Mouse (Mus musculus): ENCODE measurements around the gene Ntpcr. TPM values are rescaled to one million over a fixed set of nuclear protein-coding genes. Genes with fewer than 3 reads are reported as not detected.

The Ntpcr gene
- polyA plus RNA-seq, 1 experiment from 2014 or later = 38.6 TPM

DNA sequence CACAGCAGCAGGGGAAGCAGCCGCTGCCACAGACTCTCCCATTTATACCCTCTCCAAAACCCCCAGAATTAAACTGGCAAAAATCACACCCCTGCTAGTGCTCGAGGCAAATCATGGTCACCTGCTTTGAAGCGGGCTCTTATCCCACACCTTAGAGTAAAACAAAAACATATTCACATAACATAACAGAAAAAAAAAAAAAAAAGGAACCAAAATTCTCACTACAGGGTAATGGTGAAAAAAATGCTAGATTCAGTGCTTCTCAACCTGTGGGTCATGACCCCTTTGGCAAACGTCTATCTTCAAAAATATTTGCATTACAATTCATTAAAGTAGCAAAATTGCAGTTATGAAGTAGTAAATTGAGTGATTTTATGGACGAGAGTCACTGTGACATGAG, 2.8 kb upstream of the Ntpcr start:
- no peak overlapping the region for H3K4me3 ChIP-seq
- WGBS = 64% methylated on average over 5 of the region's 5 CpGs
- H3K9me3 ChIP-seq = no peaks in the 10 kb centered on the region
- H3K27ac ChIP-seq = no peak overlapping the region; the same call in 1 of the 2 replicates
- H3K4me2 ChIP-seq = no peak overlapping the region
- no peak overlapping the region for H3K9ac ChIP-seq
- no peak for ATAC-seq (ENCODE audit: insufficient number of reproducible peaks, low FRiP score, low TSS enrichment, low read depth)
- no peaks in the 10 kb centered on the region for H3K27me3 ChIP-seq
- peaks cover 8% of the 10 kb centered on the region; the same call in 1 of the 2 replicates for H3K4me1 ChIP-seq
- no peaks in the 10 kb centered on the region for H3K36me3 ChIP-seq

DNA sequence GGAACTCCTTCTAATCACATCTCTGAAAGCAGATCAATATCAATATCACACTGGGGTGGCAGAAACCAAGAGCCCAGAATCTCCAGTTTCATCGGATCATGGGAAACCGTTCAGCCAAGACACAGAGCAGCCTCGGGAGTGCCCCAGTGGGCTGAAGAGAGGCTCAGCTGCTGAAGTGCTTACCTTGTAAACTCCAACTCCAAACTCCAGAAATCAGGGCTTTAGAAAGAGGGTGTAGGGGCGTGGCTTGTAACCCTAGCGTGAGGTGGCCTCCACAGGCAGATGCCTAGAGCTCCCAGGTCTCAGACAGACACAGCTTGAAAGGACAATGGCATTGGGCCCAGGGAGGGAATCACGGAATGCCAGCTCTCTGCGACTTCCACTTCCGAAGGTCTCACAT, 2.0 kb upstream of the Ntpcr start:
- WGBS = 45% methylated on average over 8 of the region's 8 CpGs
- ATAC-seq (ENCODE audit: insufficient number of reproducible peaks, low FRiP score, low TSS enrichment, low read depth) = no peak
- H3K9me3 ChIP-seq = no peaks in the 10 kb centered on the region
- no peaks in the 10 kb centered on the region for H3K36me3 ChIP-seq
- H3K27ac ChIP-seq = no peak overlapping the region
- no peak overlapping the region for H3K4me3 ChIP-seq
- H3K4me2 ChIP-seq = no peak overlapping the region
- 0 out of 2 replicates have a peak, but pooled peaks cover 2% of the 10 kb centered on the region for H3K4me1 ChIP-seq
- no peak overlapping the region for H3K9ac ChIP-seq
- no peaks in the 10 kb centered on the region for H3K27me3 ChIP-seq

DNA sequence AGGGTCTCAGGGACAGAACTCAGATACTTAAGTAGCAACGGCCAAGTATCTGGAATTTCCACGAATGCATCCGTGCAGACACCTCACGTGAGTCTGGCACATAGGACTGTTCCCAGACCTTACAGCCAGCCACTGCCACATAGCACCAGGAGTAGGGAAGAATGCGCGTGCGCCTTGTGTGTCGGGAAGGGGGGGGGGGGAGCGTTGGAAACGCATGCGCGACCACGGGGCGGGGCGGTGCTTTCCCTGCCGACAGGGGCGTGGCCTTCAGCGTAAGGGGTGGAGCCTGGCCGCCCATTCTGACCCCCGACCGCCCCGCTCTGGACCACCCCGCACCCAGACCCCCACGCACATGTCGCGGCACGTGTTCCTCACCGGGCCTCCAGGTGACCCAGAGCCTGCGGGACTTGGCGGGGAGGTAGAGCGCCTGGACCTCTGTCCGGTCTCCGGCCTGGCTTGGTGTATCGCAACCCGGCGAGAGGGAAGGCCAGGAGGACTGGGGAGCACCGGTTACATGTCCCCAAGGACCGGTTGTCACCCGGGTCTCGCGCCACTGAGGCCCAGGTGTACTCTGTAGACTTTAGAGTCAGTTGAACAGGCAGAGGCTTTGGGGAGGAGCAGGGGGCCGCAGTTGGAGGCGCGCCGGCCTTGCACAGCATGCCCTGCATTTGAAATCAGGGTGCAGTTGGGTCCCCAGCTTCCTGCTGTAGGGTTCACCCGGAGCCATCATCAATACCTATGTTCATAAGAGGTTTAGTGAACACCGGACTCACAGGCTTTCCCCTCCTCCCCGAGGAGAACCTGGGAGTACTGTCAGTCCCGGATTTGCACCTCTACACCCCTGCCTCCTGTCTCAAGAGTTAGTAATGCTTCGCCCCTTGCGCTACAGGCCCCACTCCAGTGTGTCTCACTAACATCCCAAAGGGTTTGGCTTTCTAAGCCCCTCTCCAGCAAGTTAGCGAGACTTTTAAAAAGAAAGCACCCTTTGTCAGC, 4.5 kb downstream of the Ntpcr start:
- peaks cover 21% of the 10 kb centered on the region for H3K4me1 ChIP-seq
- peak overlapping the region; percentile 73 for H3K4me3 ChIP-seq
- no peaks in the 10 kb centered on the region; the same call in 1 of the 2 replicates for H3K36me3 ChIP-seq
- peak overlapping the region; percentile 70 for H3K9ac ChIP-seq
- peak; percentile 84 for ATAC-seq (ENCODE audit: insufficient number of reproducible peaks, low FRiP score, low TSS enrichment, low read depth)
- peak overlapping the region; percentile 63 for H3K27ac ChIP-seq
- WGBS = 5% methylated on average over 49 of the region's 52 CpGs
- H3K9me3 ChIP-seq = no peaks in the 10 kb centered on the region
- peak overlapping the region; percentile 75 for H3K4me2 ChIP-seq
- H3K27me3 ChIP-seq = no peaks in the 10 kb centered on the region

DNA sequence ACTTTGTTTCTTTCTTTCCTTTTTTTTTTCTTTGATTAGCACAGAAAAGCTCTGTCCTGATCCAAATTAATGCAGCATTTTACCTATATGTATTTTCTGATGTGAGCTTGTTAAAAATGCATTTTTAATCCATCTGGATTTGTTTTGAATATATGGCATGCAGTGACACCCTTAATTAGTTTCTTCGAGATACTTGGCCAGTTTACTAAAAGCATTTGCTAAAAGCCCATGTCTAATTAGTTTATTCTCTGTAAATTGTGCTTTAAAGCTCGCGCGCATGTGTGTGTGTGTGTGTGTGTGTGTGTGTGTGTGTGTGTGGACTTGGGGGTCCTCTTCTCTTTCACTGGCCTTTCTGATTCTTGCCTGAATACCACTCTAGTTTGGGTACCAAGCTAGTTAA, 9.2 kb downstream of the Ntpcr start:
- H3K9me3 ChIP-seq = no peaks in the 10 kb centered on the region
- WGBS = 75% methylated on average over 4 of the region's 4 CpGs
- ATAC-seq (ENCODE audit: insufficient number of reproducible peaks, low FRiP score, low TSS enrichment, low read depth) = no peak
- H3K4me1 ChIP-seq = peaks cover 25% of the 10 kb centered on the region
- no peaks in the 10 kb centered on the region for H3K27me3 ChIP-seq
- peaks cover 11% of the 10 kb centered on the region for H3K36me3 ChIP-seq
- no peak overlapping the region for H3K4me2 ChIP-seq
- H3K9ac ChIP-seq = no peak overlapping the region
- H3K4me3 ChIP-seq = no peak overlapping the region
- H3K27ac ChIP-seq = no peak overlapping the region

DNA sequence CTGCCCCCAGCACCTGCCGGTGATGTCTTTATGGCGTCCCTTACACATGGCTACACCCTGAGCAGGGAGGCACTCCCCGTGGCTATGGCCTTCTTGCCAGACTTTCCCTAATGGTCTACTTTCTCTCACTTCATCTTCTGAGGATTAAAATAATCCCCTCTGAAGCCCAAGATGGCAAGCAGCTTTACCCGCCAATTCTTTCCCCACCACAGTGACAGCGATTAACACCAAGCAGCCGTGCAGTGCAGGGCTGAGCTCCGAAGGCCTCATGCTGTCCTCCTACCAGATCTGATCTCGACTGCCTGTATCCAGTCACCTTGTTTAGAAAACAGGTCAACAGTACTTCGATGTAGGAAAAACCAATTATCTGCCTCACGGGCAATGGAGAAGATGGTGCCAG, 10.9 kb downstream of the Ntpcr start:
- WGBS = 78% methylated on average over 10 of the region's 10 CpGs

DNA sequence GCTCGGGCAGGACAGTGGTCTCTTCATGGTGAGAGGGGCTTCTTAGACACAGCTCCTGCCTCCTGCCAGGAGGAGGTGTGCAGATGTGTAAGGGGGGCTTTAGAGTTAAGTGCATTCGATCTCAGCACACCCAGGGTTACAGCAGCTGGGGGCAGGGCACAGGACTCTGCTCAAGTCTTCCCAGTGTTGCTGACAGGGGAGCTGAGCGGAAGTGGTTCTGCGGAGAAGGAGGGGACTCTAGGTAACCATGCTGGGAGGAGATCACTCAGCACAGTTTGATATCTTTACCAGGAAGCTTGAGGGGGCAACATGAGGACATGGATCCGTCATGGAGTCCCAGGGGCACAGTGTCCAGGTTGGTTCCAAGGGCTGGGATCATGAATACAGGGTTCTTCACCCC, 11.6 kb downstream of the Ntpcr start:
- WGBS = 70% methylated on average over 5 of the region's 5 CpGs
- no peak overlapping the region for H3K9ac ChIP-seq

More for the DNA sequence above, 10.9 kb downstream of the Ntpcr start:
- Histone ChIP-seq H3K36me3 (peaks cover 11% of the 10 kb centered on the region), H3K9me3 (no peaks in the 10 kb centered on the region), H3K4me3 (no peak overlapping the region), H3K4me1 (peaks cover 14% of the 10 kb centered on the region), H3K27ac (no peak overlapping the region), H3K27me3 (no peaks in the 10 kb centered on the region), H3K9ac (no peak overlapping the region), H3K4me2 (no peak overlapping the region)
- ATAC-seq (ENCODE audit: insufficient number of reproducible peaks, low FRiP score, low TSS enrichment, low read depth) = no peak

DNA sequence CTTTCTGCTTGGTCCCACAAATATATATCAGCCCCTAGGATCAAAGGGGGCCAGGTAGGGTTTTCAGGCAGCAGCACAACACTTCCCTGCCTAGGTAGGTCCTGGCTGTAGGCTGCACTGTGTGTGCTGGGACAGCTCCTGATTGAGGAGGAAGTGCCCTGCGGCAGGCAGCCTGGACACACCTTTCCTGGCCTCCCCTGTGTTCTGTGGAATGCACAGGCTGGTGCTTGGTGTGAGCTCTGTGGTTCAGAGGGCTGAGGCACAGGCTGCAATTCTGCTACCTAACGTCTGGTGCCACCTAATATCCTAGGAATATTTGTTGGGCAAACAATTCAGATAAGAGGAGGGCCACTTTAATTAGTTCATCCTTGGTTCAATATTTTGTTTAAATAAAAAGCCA, 12.1 kb downstream of the Ntpcr start:
- Histone ChIP-seq H3K9ac (no peak overlapping the region), H3K36me3 (peaks cover 11% of the 10 kb centered on the region), H3K4me1 (peaks cover 11% of the 10 kb centered on the region; the same call in 1 of the 2 replicates), H3K27me3 (no peaks in the 10 kb centered on the region), H3K4me3 (no peak overlapping the region), H3K9me3 (no peaks in the 10 kb centered on the region), H3K4me2 (no peak overlapping the region), H3K27ac (no peak overlapping the region)
- WGBS = 25% methylated on average over 2 of the region's 2 CpGs
- ATAC-seq (ENCODE audit: insufficient number of reproducible peaks, low FRiP score, low TSS enrichment, low read depth) = no peak

More for the DNA sequence above, 11.6 kb downstream of the Ntpcr start:
- H3K27me3 ChIP-seq = no peaks in the 10 kb centered on the region
- H3K4me1 ChIP-seq = peaks cover 11% of the 10 kb centered on the region; the same call in 1 of the 2 replicates
- no peak overlapping the region for H3K4me3 ChIP-seq
- H3K36me3 ChIP-seq = peaks cover 11% of the 10 kb centered on the region
- H3K27ac ChIP-seq = no peak overlapping the region
- ATAC-seq (ENCODE audit: insufficient number of reproducible peaks, low FRiP score, low TSS enrichment, low read depth) = no peak
- H3K9me3 ChIP-seq = no peaks in the 10 kb centered on the region
- no peak overlapping the region for H3K4me2 ChIP-seq

DNA sequence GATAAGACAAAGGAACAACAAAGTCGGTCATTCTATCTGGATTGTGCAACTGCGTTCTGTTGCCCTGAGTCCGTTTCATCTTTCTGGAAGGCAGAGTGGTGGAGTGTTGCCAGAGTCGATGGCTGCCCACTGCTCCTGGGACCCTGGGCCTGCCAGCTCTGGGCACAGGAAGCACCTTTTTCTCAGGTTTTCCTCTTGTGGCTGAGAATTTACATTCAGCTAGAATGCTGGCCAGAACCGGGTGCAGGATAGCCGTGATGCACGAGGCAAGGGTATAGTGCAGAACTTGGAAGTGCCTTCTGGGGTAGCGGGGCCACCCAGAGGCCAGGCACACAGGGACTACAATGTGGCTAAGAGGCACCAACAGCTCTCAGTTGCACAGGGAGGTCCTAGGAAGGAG, 12.6 kb downstream of the Ntpcr start:
- Histone ChIP-seq H3K9me3 (no peaks in the 10 kb centered on the region), H3K4me2 (no peak overlapping the region), H3K27me3 (no peaks in the 10 kb centered on the region), H3K9ac (no peak overlapping the region), H3K36me3 (peaks cover 11% of the 10 kb centered on the region), H3K4me1 (peaks cover 14% of the 10 kb centered on the region; the same call in 1 of the 2 replicates), H3K4me3 (no peak overlapping the region), H3K27ac (no peak overlapping the region)
- WGBS = 81% methylated on average over 8 of the region's 8 CpGs
- no peak for ATAC-seq (ENCODE audit: insufficient number of reproducible peaks, low FRiP score, low TSS enrichment, low read depth)

DNA sequence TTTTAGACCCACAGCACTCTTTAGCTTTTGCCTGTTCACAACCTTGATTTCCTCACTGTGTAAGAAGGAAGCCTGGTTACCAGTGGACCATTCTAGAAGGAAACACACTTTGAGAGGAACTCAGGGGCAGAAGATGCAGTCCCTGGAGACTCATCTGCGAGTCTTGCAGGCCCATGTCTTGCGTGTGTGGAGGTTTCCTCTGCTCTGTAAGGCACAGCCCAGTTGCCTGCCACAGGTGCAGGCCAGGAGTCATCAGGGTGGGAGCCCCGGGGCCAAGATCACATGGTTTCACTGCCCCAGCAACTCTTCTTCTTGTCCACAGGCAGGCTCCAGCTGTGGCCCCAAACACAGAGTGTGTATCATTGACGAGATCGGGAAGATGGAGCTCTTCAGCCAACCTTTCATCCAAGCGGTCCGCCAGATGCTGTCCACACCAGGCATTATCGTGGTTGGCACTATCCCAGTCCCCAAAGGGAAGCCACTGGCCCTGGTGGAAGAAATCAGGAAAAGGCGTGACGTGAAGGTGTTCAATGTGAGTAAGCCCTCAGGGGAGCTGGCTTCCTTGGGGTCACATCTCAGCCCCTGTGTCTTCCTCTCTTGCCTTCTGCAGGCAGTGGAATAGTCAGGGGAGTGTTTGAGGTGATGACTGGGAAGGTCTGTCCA, 15.3 kb downstream of the Ntpcr start:
- Histone ChIP-seq H3K36me3 (0 out of 2 replicates have a peak, but pooled peaks cover 3% of the 10 kb centered on the region), H3K27ac (no peak overlapping the region), H3K9me3 (no peaks in the 10 kb centered on the region), H3K4me3 (no peak overlapping the region), H3K27me3 (no peaks in the 10 kb centered on the region), H3K9ac (no peak overlapping the region), H3K4me1 (peaks cover 12% of the 10 kb centered on the region; the same call in 1 of the 2 replicates), H3K4me2 (no peak overlapping the region)
- 85% methylated on average over 10 of the region's 10 CpGs for WGBS
- ATAC-seq (ENCODE audit: insufficient number of reproducible peaks, low FRiP score, low TSS enrichment, low read depth) = no peak

DNA sequence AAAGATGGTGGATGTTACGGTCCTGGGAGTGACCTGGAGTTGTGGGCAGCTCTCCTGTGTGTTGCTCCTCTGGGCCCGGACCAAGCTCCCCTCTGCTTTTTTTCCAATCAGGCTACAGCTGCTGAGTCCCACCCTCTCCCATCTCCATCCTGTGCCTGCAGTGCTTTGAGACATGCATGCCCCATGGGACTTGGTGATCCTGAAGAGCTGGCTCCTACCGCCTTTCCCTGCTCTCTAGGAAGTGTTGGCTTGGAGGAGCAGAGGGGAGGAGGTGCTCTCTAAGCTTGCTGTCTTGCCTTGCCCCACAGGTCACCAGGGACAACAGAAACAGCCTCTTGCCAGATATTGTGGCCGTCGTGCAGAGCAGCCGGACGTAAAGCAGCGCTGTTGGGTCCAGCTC, 17.6 kb downstream of the Ntpcr start:
- no peak overlapping the region for H3K27ac ChIP-seq
- no peak for ATAC-seq (ENCODE audit: insufficient number of reproducible peaks, low FRiP score, low TSS enrichment, low read depth)

DNA sequence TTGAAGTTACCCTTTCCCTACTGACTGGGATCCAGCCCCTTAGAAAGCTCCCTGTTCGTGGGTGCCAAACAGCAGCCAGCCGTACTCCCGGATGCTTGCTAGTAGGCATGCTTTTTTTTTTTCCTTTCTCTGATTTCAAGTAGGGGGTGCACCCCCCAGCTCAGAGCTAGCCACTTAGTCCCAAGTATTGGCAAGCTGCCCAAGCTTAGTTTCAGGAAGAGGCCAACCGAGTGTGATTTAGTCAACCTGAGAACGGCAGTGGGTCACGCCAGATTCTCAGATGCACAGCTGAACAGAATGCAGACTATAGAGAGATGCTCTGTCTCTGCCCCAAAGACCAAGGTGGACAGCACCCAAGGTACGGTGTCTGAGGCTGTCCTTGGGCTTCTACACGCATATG, 21.1 kb downstream of the Ntpcr start:
- H3K36me3 ChIP-seq = no peaks in the 10 kb centered on the region
- no peak for ATAC-seq (ENCODE audit: insufficient number of reproducible peaks, low FRiP score, low TSS enrichment, low read depth)
- H3K4me1 ChIP-seq = peaks cover 13% of the 10 kb centered on the region
- no peak overlapping the region for H3K27ac ChIP-seq
- H3K27me3 ChIP-seq = no peaks in the 10 kb centered on the region
- WGBS = 39% methylated on average over 8 of the region's 8 CpGs
- no peak overlapping the region for H3K9ac ChIP-seq
- no peaks in the 10 kb centered on the region for H3K9me3 ChIP-seq
- H3K4me3 ChIP-seq = no peak overlapping the region
- H3K4me2 ChIP-seq = no peak overlapping the region

More for the DNA sequence above, 17.6 kb downstream of the Ntpcr start:
- Histone ChIP-seq H3K9ac (no peak overlapping the region), H3K4me3 (no peak overlapping the region), H3K36me3 (no peaks in the 10 kb centered on the region), H3K4me2 (no peak overlapping the region), H3K9me3 (no peaks in the 10 kb centered on the region), H3K4me1 (peaks cover 15% of the 10 kb centered on the region), H3K27me3 (no peaks in the 10 kb centered on the region)
- 63% methylated on average over 8 of the region's 8 CpGs for WGBS

DNA sequence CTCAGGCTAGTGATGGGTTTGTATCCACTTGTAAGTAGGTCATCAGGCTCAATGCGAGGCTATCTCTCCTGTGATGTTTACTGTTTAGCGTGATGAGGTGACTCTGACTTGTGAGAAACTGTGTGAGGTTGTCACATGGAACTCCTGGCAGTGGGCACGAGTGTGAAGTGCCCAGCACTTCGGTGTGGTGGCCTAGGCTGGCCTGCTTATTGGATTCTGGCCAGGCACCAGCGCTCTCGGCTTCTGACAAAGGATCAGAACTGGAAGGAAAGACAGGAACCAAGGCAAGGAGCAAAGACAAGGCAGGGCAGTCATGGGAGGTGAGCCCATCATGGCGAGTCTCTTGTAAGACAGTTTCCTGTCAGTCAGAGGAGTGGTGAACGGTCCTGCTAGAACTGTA, 26.1 kb downstream of the Ntpcr start:
- Histone ChIP-seq H3K4me3 (no peak overlapping the region), H3K4me1 (peaks cover 20% of the 10 kb centered on the region), H3K36me3 (no peaks in the 10 kb centered on the region), H3K9ac (no peak overlapping the region), H3K27ac (no peak overlapping the region), H3K27me3 (no peaks in the 10 kb centered on the region), H3K4me2 (no peak overlapping the region), H3K9me3 (no peaks in the 10 kb centered on the region)
- 71% methylated on average over 8 of the region's 8 CpGs for WGBS
- no peak for ATAC-seq (ENCODE audit: insufficient number of reproducible peaks, low FRiP score, low TSS enrichment, low read depth)

Data from limb, embryonic 15.5 days (tissue).